Mouse (Mus musculus): ENCODE data around the gene Ugt1a8.

Gene Ugt1a8

DNA sequence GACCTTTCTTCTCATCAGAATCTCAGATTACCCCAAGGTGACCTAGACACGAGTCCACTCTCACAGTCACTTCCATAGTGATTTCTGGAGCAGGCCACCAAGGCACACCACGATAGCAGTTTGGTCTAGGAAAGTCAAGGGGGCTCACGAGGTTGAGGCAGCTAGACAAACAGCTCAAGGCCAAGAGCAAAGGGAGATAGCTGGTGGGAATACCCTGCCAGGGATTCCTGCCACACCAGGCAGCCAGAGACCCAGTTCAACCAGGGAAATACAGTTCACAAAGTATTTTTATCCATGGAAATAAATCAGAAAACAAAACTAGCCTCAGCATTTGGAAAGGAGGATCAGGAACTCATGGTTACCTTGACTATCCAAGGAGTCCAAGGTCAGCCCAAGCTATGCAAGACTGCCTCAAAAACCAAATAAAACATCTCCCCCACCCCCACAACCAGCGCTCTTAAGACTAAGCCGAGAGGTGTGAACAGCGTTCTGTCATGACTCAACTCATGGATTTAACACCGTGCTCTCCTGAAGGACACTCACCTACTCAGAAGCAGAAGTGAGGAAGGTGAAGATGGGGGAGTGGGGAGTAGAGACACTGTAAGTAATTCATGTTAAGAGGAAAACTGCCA is 176.7 kb downstream of the Ugt1a8 start:
- Histone ChIP-seq H3K4me1 (replicated peaks; ENCODE audit: low read depth, low read length) (peaks cover 38% of the 10 kb centered on the region), H3K27me3 (ENCODE audit: insufficient read depth, low read length) (no peaks in the 10 kb centered on the region), H3K4me3 (replicated peaks; ENCODE audit: low read length) (no peak overlapping the region), H3K9me3 (ENCODE audit: low read length) (peaks cover 88% of the 10 kb centered on the region), H3K36me3 (ENCODE audit: insufficient read depth, low read length) (peaks cover 100% of the 10 kb centered on the region)
- TF ChIP-seq POU5F1 (IDR thresholded peaks at IDR 0.05; ENCODE audit: borderline replicate concordance, low read length) (no peak; the same call in 1 of the 2 replicates), NANOG (IDR thresholded peaks at IDR 0.05; ENCODE audit: borderline replicate concordance, low read length) (no peak), CTCF (conservative IDR thresholded peaks at IDR 0.05; ENCODE audit: low read length) (no peak)

DNA sequence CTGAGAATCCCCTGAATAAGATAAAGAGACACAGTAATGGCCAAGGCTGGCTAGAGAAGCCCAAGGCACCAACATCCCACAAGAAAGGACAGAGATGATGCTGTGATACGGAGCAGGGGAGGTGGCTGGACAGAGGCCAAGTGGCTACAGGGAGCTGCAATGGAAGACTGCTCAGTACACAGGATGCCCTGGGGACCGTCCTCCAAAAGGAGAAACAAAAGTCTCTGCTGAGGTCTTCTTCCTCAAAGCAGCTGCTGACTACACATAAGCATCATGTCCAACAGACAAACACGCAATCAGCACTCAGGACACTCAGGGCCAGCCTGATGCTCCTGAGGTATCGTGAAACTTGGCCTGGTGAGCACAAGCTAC is 177.2 kb downstream of the Ugt1a8 start:
- Histone ChIP-seq H3K4me1 (replicated peaks; ENCODE audit: low read depth, low read length) (peaks cover 38% of the 10 kb centered on the region), H3K9me3 (ENCODE audit: low read length) (peaks cover 88% of the 10 kb centered on the region), H3K27me3 (ENCODE audit: insufficient read depth, low read length) (no peaks in the 10 kb centered on the region), H3K4me3 (replicated peaks; ENCODE audit: low read length) (no peak overlapping the region), H3K36me3 (ENCODE audit: insufficient read depth, low read length) (peaks cover 100% of the 10 kb centered on the region)
- TF ChIP-seq NANOG (IDR thresholded peaks at IDR 0.05; ENCODE audit: borderline replicate concordance, low read length): no peak
- no peak for TF ChIP-seq CTCF (conservative IDR thresholded peaks at IDR 0.05; ENCODE audit: low read length)
- TF ChIP-seq POU5F1 (IDR thresholded peaks at IDR 0.05; ENCODE audit: borderline replicate concordance, low read length): no peak

DNA sequence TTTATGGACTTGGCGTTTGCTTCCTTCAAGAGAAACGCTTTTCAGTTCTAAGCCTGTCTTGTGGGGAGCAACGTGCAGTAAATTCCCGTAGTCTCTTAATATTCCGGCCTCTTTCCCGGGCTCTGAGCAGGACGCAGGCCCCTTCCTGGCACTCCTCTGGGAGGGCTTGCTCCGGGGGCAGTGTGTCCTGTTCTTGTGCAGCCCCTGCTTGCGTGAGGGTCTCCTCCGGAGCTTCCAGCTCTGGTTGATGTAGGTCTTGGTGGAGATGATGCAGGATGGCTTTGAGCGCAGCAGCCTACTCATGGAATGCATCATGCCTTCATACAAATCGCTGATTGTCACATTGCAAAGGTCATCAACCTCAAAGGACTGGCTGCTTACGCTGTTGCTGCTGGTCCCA is 178.5 kb downstream of the Ugt1a8 start:
- Histone ChIP-seq H3K36me3 (ENCODE audit: insufficient read depth, low read length) (peaks cover 97% of the 10 kb centered on the region), H3K4me3 (replicated peaks; ENCODE audit: low read length) (no peak overlapping the region), H3K9me3 (ENCODE audit: low read length) (peaks cover 84% of the 10 kb centered on the region), H3K4me1 (replicated peaks; ENCODE audit: low read depth, low read length) (peaks cover 31% of the 10 kb centered on the region), H3K27me3 (ENCODE audit: insufficient read depth, low read length) (no peaks in the 10 kb centered on the region)
- TF ChIP-seq POU5F1 (IDR thresholded peaks at IDR 0.05; ENCODE audit: borderline replicate concordance, low read length): no peak
- no peak for TF ChIP-seq NANOG (IDR thresholded peaks at IDR 0.05; ENCODE audit: borderline replicate concordance, low read length)
- TF ChIP-seq CTCF (conservative IDR thresholded peaks at IDR 0.05; ENCODE audit: low read length): no peak

DNA sequence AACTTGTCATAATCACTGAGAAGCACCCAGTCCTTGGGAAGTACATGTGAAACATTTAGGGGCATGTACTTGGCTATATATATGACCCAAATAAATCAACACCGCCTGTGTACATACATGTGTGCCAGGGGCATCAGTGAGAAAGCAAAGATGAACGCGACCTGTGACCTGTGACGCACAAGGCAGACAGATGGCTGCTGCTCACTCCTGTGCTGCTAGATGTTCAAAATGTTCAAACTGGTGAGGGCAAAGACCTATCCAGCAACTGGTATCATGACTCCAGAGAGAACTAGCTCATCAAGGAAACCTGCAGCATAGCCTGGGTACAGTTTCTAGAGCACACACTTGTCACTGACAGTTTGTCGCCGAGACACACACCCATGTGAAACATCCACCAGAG is 179.9 kb downstream of the Ugt1a8 start:
- H3K4me3 ChIP-seq (replicated peaks; ENCODE audit: low read length): no peak overlapping the region
- peaks cover 85% of the 10 kb centered on the region for H3K9me3 ChIP-seq (ENCODE audit: low read length)
- H3K4me1 ChIP-seq (replicated peaks; ENCODE audit: low read depth, low read length): peaks cover 28% of the 10 kb centered on the region
- no peaks in the 10 kb centered on the region for H3K27me3 ChIP-seq (ENCODE audit: insufficient read depth, low read length)
- TF ChIP-seq CTCF (conservative IDR thresholded peaks at IDR 0.05; ENCODE audit: low read length): no peak
- TF ChIP-seq POU5F1 (IDR thresholded peaks at IDR 0.05; ENCODE audit: borderline replicate concordance, low read length): no peak
- TF ChIP-seq NANOG (IDR thresholded peaks at IDR 0.05; ENCODE audit: borderline replicate concordance, low read length): no peak
- peaks cover 97% of the 10 kb centered on the region for H3K36me3 ChIP-seq (ENCODE audit: insufficient read depth, low read length)

DNA sequence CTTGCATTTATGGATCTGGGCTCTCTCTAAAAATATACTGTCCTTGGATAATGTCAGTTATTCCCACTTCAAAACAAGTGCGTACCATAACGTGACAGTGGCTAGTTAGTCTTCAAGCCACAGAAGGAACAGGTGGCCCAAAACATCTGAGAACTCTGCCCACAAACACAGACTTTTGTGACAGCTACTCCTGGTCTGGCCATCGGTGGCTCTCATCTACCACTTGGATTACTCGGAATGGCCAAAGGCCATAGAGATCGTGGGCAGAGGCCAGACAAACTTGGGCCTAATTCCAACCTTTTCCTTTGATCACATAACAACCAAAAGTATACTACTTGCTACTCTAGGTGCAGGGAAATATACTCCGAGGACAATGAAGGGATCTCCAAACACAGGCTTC is 180.5 kb downstream of the Ugt1a8 start:
- H3K4me3 ChIP-seq (replicated peaks; ENCODE audit: low read length): no peak overlapping the region
- H3K27me3 ChIP-seq (ENCODE audit: insufficient read depth, low read length): no peaks in the 10 kb centered on the region
- H3K9me3 ChIP-seq (ENCODE audit: low read length): peaks cover 91% of the 10 kb centered on the region
- no peak for TF ChIP-seq CTCF (conservative IDR thresholded peaks at IDR 0.05; ENCODE audit: low read length)
- TF ChIP-seq NANOG (IDR thresholded peaks at IDR 0.05; ENCODE audit: borderline replicate concordance, low read length): no peak
- TF ChIP-seq POU5F1 (IDR thresholded peaks at IDR 0.05; ENCODE audit: borderline replicate concordance, low read length): no peak
- peaks cover 97% of the 10 kb centered on the region for H3K36me3 ChIP-seq (ENCODE audit: insufficient read depth, low read length)
- H3K4me1 ChIP-seq (replicated peaks; ENCODE audit: low read depth, low read length): peaks cover 28% of the 10 kb centered on the region
